Mouse (Mus musculus): Measurements from ENCODE around the gene Wdr76.
"Not testable (repeated sequence)": the region's sequence is repeated elsewhere in the genome, so short reads cannot be mapped to it uniquely, and the experiment has no call there.

Gene Wdr76

GRCm38 (mm10) chr2:121518711-121519110 is 12.2 kb downstream of the Wdr76 start:
- DNase-seq (ENCODE audit: low read depth, low spot score), result not testable (repeated sequence)

GRCm38 (mm10) chr2:121522006-121522405 is 15.5 kb downstream of the Wdr76 start:
- DNase-seq (ENCODE audit: low read depth, low spot score), result no peak

- DNase-seq (ENCODE audit: low read depth, low spot score), result not testable (repeated sequence)
Observed at GRCm38 (mm10) chr2:121522830-121523229, 16.3 kb downstream of the Wdr76 start.

- no peak for DNase-seq (ENCODE audit: low read depth, low spot score)
Observed at GRCm38 (mm10) chr2:121525056-121525455, 18.5 kb downstream of the Wdr76 start.

- no peak for DNase-seq (ENCODE audit: low read depth, low spot score)
Observed at GRCm38 (mm10) chr2:121544829-121545228, 38.3 kb downstream of the Wdr76 start.

GRCm38 (mm10) chr2:121549630-121550029 is 43.1 kb downstream of the Wdr76 start:
- DNase-seq (ENCODE audit: low read depth, low spot score), result no peak

GRCm38 (mm10) chr2:121551271-121551670 is 44.7 kb downstream of the Wdr76 start:
- no peak for DNase-seq (ENCODE audit: low read depth, low spot score)

- DNase-seq (ENCODE audit: low read depth, low spot score), result peak; percentile 34
Observed at GRCm38 (mm10) chr2:121563117-121563516, 56.6 kb downstream of the Wdr76 start.

- no peak for DNase-seq (ENCODE audit: low read depth, low spot score)
Observed at GRCm38 (mm10) chr2:121565911-121566310, 59.4 kb downstream of the Wdr76 start.

GRCm38 (mm10) chr2:121570049-121570448 is 63.5 kb downstream of the Wdr76 start:
- DNase-seq (ENCODE audit: low read depth, low spot score), result no peak

- no peak for DNase-seq (ENCODE audit: low read depth, low spot score)
Observed at GRCm38 (mm10) chr2:121570999-121571655, 64.6 kb downstream of the Wdr76 start.

GRCm38 (mm10) chr2:121571780-121572179 is 65.3 kb downstream of the Wdr76 start:
- peak; percentile 92 for DNase-seq (ENCODE audit: low read depth, low spot score)

GRCm38 (mm10) chr2:121574066-121574630 is 67.6 kb downstream of the Wdr76 start:
- no peak for DNase-seq (ENCODE audit: low read depth, low spot score)

- DNase-seq (ENCODE audit: low read depth, low spot score), result peak; percentile 73
Observed at GRCm38 (mm10) chr2:121575741-121576201, 69.2 kb downstream of the Wdr76 start.

- no peak for DNase-seq (ENCODE audit: low read depth, low spot score)
Observed at GRCm38 (mm10) chr2:121582809-121583376, 76.4 kb downstream of the Wdr76 start.

GRCm38 (mm10) chr2:121583468-121584116 is 77.1 kb downstream of the Wdr76 start:
- DNase-seq (ENCODE audit: low read depth, low spot score), result no peak

GRCm38 (mm10) chr2:121584705-121585104 is 78.2 kb downstream of the Wdr76 start:
- DNase-seq (ENCODE audit: low read depth, low spot score), result no peak

GRCm38 (mm10) chr2:121587523-121588308 is 81.2 kb downstream of the Wdr76 start:
- DNase-seq (ENCODE audit: low read depth, low spot score), result no peak

GRCm38 (mm10) chr2:121588309-121588694 is 81.8 kb downstream of the Wdr76 start:
- DNase-seq (ENCODE audit: low read depth, low spot score), result peak; percentile 40

- DNase-seq (ENCODE audit: low read depth, low spot score), result no peak
Observed at GRCm38 (mm10) chr2:121594131-121594530, 87.6 kb downstream of the Wdr76 start.

All from 3T3-L1 (cell line).